Mouse (Mus musculus) kidney, postnatal 0 days (tissue): ENCODE measurements around the gene Wee1. TPM values are rescaled to one million over a fixed set of nuclear protein-coding genes. Genes with fewer than 3 reads are reported as not detected.
"Not testable (repeated sequence)": the region's sequence is repeated elsewhere in the genome, so short reads cannot be mapped to it uniquely, and the experiment has no call there.

Experiments
- ATAC-seq: fragments of 200-750 bp; cut with Nextera tagmentation; replicated peaks from 2 replicates; pipeline ENCODE4 v1.8.0; 2017; ENCODE audit warnings: low read depth, moderate number of reproducible peaks, moderate TSS enrichment, moderate library complexity; ENCODE audit not compliant: low FRiP score
- DNase-seq: peaks from one replicate; pipeline ENCODE4 v3.0.0-alpha.2; 2016; ENCODE audit warnings: low spot score
- H3K27ac ChIP-seq: fragments of 300-500 bp; sonication (generic); 2 replicates; pipeline ENCODE4 v1.5.1; 2014; ENCODE audit warnings: mild to moderate bottlenecking
- H3K27me3 ChIP-seq: fragments of 300-500 bp; sonication (generic); 2 replicates; pipeline ENCODE4 v1.6.1; 2014; ENCODE audit warnings: low read length, mixed read lengths; ENCODE audit not compliant: insufficient read depth
- H3K36me3 ChIP-seq: fragments of 300-500 bp; sonication (generic); 2 replicates; pipeline ENCODE4 v1.6.1; 2014; ENCODE audit warnings: low read length, mixed read lengths; ENCODE audit not compliant: insufficient read depth
- H3K4me1 ChIP-seq: fragments of 300-500 bp; sonication (generic); replicated peaks from 2 replicates; pipeline ENCODE4 v1.6.1; 2014; ENCODE audit warnings: antibody characterized with exemption, low read length, mixed read lengths; ENCODE audit not compliant: insufficient read depth
- H3K4me2 ChIP-seq: fragments of 300-500 bp; sonication (generic); 2 replicates; pipeline ENCODE4 v1.6.1; 2014; ENCODE audit warnings: mild to moderate bottlenecking, low read length, moderate library complexity, mixed read lengths
- H3K4me3 ChIP-seq: fragments of 300-500 bp; sonication (generic); replicated peaks from 2 replicates; pipeline ENCODE4 v1.5.1; 2014; ENCODE audit warnings: low read depth, low read length
- H3K9ac ChIP-seq: fragments of 300-500 bp; sonication (generic); 2 replicates; pipeline ENCODE4 v1.6.1; 2014; ENCODE audit warnings: low read depth, low read length
- H3K9me3 ChIP-seq: fragments of 300-500 bp; sonication (generic); replicated peaks from 2 replicates; pipeline ENCODE4 v1.6.1; 2016; ENCODE audit warnings: low read length, inconsistent platforms, mixed read lengths
- CTCF ChIP-seq: IDR thresholded peaks from 2 replicates; pipeline ENCODE4 v1.5.1; 2016; ENCODE audit warnings: antibody characterized with exemption, low read depth, mild to moderate bottlenecking, moderate library complexity
- WGBS: fragments of 180-500 bp; shearing (Covaris S2); extraction: QIAGEN DNeasy Blood & Tissue Kit; methylation state at CpG from one replicate; pipeline ENCODE4 v1.1.7; 2014; 5-methylcytosine and 5-hydroxymethylcytosine counted together
- polyA plus RNA-seq: library from polyadenylated mRNA; unstranded; fragments of >200 nt; fragmentation: Nextera tagmentation; extraction: Ambion mirVana; gene quantifications from 2 replicates; pipeline ENCODE4 v1.2.1, GENCODE M21; 2015

The Wee1 gene
- polyA plus RNA-seq, 1 experiment from 2014 or later, result 16.9 TPM

DNA sequence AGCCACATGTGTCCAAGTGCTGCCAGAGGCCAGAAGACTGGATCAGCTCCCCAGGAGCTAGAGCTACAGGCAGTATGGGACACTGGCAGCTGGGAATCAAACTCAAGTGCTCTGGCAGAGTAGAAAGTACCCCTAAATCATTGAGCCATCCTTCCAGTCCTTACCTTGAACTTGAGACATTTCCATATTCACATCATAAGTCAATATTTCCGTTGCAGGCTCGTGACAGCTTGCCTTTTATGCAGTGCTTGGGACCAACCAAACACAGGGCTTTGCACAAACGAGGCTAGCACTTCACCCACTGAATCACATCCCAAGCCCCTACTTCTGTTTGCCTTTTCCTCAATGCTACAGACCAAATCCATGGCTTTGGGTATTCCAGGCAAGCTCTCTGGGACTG lies 36.2 kb downstream of the Wee1 start:
- DNase-seq (no peak), ATAC-seq (no peak)
- Histone ChIP-seq H3K4me3 (no peak overlapping the region), H3K27ac (peak overlapping the region; percentile 31; the same call in 1 of the 2 replicates), H3K4me2 (no peak overlapping the region), H3K9ac (no peak overlapping the region), H3K9me3 (no peaks in the 10 kb centered on the region), H3K27me3 (no peaks in the 10 kb centered on the region), H3K36me3 (no peaks in the 10 kb centered on the region), H3K4me1 (no peaks in the 10 kb centered on the region)
- no peak for TF ChIP-seq CTCF
- 66% methylated on average over 3 of the region's 3 CpGs for WGBS

DNA sequence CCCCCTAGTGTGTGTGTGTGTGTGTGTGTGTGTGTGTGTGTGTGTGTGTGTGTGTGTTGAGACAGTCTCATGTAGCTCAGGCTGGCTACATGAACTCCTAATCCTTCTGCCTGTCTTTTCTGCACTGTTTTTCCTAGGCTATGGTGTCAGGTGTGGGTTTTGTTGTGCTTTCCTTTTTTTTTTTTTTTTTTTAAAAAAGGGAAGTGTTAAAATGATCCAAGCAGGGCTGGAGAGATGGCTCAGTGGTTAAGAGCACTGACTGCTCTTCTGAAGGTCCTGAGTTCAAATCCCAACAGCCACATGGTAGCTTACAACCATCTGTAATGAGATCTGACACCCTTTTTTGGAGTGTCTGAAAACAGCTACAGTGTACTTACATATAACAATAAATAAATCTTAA lies 38.3 kb downstream of the Wee1 start:
- H3K9me3 ChIP-seq, H3K27me3 ChIP-seq, H3K4me1 ChIP-seq, H3K9ac ChIP-seq, H3K27ac ChIP-seq, DNase-seq, H3K36me3 ChIP-seq, H3K4me2 ChIP-seq, ATAC-seq, H3K4me3 ChIP-seq: not testable (repeated sequence)

DNA sequence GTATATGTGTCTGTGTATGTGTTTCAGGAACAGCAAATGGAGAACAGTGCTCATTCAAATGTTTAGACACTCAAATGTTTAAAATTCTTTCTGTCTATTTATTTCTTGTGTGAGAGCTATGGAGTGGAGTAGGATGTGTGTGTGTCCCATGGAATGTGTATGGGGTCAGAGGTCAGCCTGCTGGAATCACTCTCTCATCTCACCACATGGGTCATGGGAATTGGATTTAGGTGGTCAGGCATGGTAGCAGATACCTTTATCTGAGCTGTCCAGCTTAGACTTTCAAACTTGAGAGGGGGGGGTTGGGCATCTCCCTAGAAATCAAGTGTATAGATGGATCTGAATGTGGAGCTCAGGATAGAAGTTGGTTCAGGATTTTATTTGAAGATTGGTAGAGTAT lies 38.8 kb downstream of the Wee1 start:
- H3K9ac ChIP-seq, result no peak overlapping the region
- no peak overlapping the region for H3K4me3 ChIP-seq
- no peak for ATAC-seq
- no peaks in the 10 kb centered on the region for H3K27me3 ChIP-seq
- H3K27ac ChIP-seq, result no peak overlapping the region
- no peak for TF ChIP-seq CTCF
- H3K36me3 ChIP-seq, result no peaks in the 10 kb centered on the region
- no peaks in the 10 kb centered on the region for H3K4me1 ChIP-seq
- no peaks in the 10 kb centered on the region for H3K9me3 ChIP-seq
- no peak overlapping the region for H3K4me2 ChIP-seq
- DNase-seq, result peak; percentile 31

- peak; percentile 31; the same call in 1 of the 2 replicates for TF ChIP-seq CTCF
- DNase-seq, result no peak
- Histone ChIP-seq H3K4me3 (no peak overlapping the region), H3K9ac (no peak overlapping the region), H3K27me3 (no peaks in the 10 kb centered on the region), H3K36me3 (no peaks in the 10 kb centered on the region), H3K4me2 (no peak overlapping the region), H3K4me1 (no peaks in the 10 kb centered on the region), H3K27ac (no peak overlapping the region), H3K9me3 (no peaks in the 10 kb centered on the region)
- no peak for ATAC-seq
- 92% methylated on average over 6 of the region's 6 CpGs for WGBS
Measured at GRCm38 (mm10) chr7:110163024-110163423, 41.2 kb downstream of the Wee1 start.

GRCm38 (mm10) chr7:110164103-110164681 lies 42.3 kb downstream of the Wee1 start:
- WGBS, result under 1% methylated on average over 24 of the region's 24 CpGs
- peak; percentile 79 for ATAC-seq
- H3K27ac ChIP-seq, result peak overlapping the region; percentile 85
- no peaks in the 10 kb centered on the region for H3K27me3 ChIP-seq
- H3K4me2 ChIP-seq, result peak overlapping the region; percentile 84
- no peaks in the 10 kb centered on the region for H3K36me3 ChIP-seq
- H3K4me3 ChIP-seq, result peak overlapping the region; percentile 44
- H3K9ac ChIP-seq, result peak overlapping the region; percentile 54
- no peaks in the 10 kb centered on the region for H3K4me1 ChIP-seq
- H3K9me3 ChIP-seq, result no peaks in the 10 kb centered on the region
- peak; percentile 97 for DNase-seq
- peak; percentile 84 for TF ChIP-seq CTCF

DNA sequence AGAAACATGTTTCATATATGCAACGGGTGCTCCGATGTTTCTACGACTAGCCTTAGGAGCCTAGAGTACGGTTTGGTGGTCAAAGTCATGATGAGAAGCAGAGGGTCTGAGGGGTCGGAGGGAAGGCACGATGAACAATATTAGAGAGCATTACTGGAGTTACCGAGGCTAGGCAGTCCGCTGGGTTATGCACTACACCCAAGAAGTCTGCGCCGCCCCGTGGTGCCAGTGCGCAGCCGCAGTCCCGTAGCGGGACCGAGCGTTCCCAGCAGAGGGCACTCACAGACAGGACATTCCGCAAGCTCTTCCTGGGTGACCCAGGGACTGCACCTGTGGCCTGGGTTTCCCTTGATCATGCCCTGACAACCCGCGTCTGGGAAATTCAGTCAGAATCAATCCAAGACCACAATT lies 42.9 kb downstream of the Wee1 start:
- no peaks in the 10 kb centered on the region for H3K9me3 ChIP-seq
- H3K4me1 ChIP-seq, result no peaks in the 10 kb centered on the region
- DNase-seq, result peak; percentile 96
- H3K36me3 ChIP-seq, result no peaks in the 10 kb centered on the region
- peak overlapping the region; percentile 44 for H3K4me3 ChIP-seq
- peak; percentile 98 for TF ChIP-seq CTCF
- peak overlapping the region; percentile 85 for H3K27ac ChIP-seq
- ATAC-seq, result peak; percentile 90
- H3K27me3 ChIP-seq, result no peaks in the 10 kb centered on the region
- H3K9ac ChIP-seq, result peak overlapping the region; percentile 54
- WGBS, result 3% methylated on average over 20 of the region's 20 CpGs
- H3K4me2 ChIP-seq, result peak overlapping the region; percentile 84

DNA sequence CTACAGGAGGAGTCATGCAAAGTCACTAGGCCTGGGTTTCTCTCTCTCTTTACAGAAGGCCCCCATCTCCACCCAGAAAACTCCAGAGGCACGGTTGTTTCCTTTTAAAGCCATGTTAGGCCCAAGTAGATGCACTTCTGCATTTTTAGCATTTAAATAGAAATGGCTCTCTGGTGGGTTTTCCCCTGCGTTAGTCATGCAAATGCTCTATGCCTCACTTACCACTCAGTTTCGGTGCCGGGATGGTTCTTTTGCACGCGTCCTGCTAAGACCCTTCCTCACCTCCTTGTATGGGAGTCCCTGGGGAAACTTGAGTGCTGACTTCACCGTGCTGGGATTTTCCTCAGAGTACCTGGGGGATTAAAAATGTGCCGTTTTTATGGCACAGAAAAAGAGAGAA lies 44.4 kb downstream of the Wee1 start:
- ATAC-seq, result no peak
- Histone ChIP-seq H3K36me3 (no peaks in the 10 kb centered on the region), H3K27me3 (no peaks in the 10 kb centered on the region), H3K4me3 (no peak overlapping the region), H3K9me3 (no peaks in the 10 kb centered on the region), H3K4me1 (no peaks in the 10 kb centered on the region), H3K4me2 (no peak overlapping the region), H3K9ac (no peak overlapping the region), H3K27ac (no peak overlapping the region)
- no peak for TF ChIP-seq CTCF
- whole genome bisulfite sequencing, result 71% methylated on average over 8 of the region's 8 CpGs
- DNase-seq, result no peak
